Mouse (Mus musculus) hindbrain, embryonic 14.5 days (tissue): ENCODE measurements at regions not wholly inside any gene's neighbourhood (a gene's known extent, or its start where the extent isn't known, plus 50 kb on each side); places are given as distances from the start of the nearest gene placed in this dataset.

ENCODE experiments used
- ATAC-seq: fragments of 200-750 bp; cut with Nextera tagmentation; 2 replicates; pipeline ENCODE4 v1.8.0; 2017; ENCODE audit warnings: moderate number of reproducible peaks, mild to moderate bottlenecking, moderate TSS enrichment, moderate library complexity; ENCODE audit not compliant: low FRiP score
- DNase-seq: peaks from one replicate; pipeline ENCODE4 v3.0.0-alpha.2; 2015; ENCODE audit warnings: low spot score
- H3K27ac ChIP-seq: fragments of 300-500 bp; sonication (generic); 2 replicates; pipeline ENCODE4 v1.5.1; 2014; ENCODE audit warnings: mild to moderate bottlenecking, moderate library complexity
- H3K27me3 ChIP-seq: fragments of 300-500 bp; sonication (generic); 2 replicates; pipeline ENCODE4 v1.6.1; 2014; ENCODE audit warnings: mild to moderate bottlenecking, low read length, mixed read lengths; ENCODE audit not compliant: control insufficient read depth, insufficient read depth
- H3K36me3 ChIP-seq: fragments of 300-500 bp; sonication (generic); replicated peaks from 2 replicates; pipeline ENCODE4 v1.6.1; 2014; ENCODE audit not compliant: control insufficient read depth, insufficient read depth
- H3K4me1 ChIP-seq: fragments of 300-500 bp; sonication (generic); replicated peaks from 2 replicates; pipeline ENCODE4 v1.6.1; 2014; ENCODE audit warnings: antibody characterized with exemption, low read length, mixed read lengths; ENCODE audit not compliant: control insufficient read depth, insufficient read depth
- H3K4me2 ChIP-seq: fragments of 300-500 bp; sonication (generic); replicated peaks from 2 replicates; pipeline ENCODE4 v1.6.1; 2014; ENCODE audit warnings: mild to moderate bottlenecking, moderate library complexity
- H3K4me3 ChIP-seq: fragments of 300-500 bp; sonication (generic); replicated peaks from 2 replicates; pipeline ENCODE4 v1.5.1; 2014; ENCODE audit warnings: mild to moderate bottlenecking, low read length
- H3K9ac ChIP-seq: fragments of 300-500 bp; sonication (generic); 2 replicates; pipeline ENCODE4 v1.6.1; 2014
- H3K9me3 ChIP-seq: fragments of 300-500 bp; sonication (generic); 2 replicates; pipeline ENCODE4 v1.6.1; 2016; ENCODE audit warnings: low read length; ENCODE audit not compliant: control insufficient read depth
- WGBS: fragments of 180-500 bp; shearing (Covaris S2); extraction: QIAGEN DNeasy Blood & Tissue Kit; methylation state at CpG from one replicate; pipeline ENCODE4 v1.1.7; 2014; 5-methylcytosine and 5-hydroxymethylcytosine counted together

DNA sequence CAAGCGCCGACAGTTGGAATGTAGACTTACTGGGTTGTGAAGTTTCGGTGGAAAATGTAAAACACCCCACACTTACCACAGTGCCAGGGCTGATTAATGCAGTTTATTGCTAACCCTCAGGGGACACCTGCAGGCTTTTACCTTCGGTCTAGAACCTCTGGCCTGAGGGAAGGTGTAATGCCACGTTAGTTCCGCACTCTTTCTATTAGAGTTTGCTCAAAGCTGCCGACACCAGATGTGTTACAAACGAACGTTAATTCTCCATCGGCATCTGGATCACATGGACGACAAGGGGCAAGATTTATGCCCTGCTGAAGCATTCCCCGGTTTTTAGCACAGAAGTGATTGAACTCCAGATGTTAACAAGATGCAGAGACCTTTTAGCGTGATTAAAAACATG, 57.7 kb upstream of the Gorab start:
- no peaks in the 10 kb centered on the region for H3K36me3 ChIP-seq
- H3K27ac ChIP-seq, result no peak overlapping the region
- no peak overlapping the region for H3K9ac ChIP-seq
- H3K4me3 ChIP-seq, result no peak overlapping the region
- no peak for DNase-seq
- no peak for ATAC-seq
- WGBS, result 88% methylated on average over 13 of the region's 13 CpGs
- H3K4me2 ChIP-seq, result no peak overlapping the region
- H3K27me3 ChIP-seq, result no peaks in the 10 kb centered on the region
- no peaks in the 10 kb centered on the region for H3K9me3 ChIP-seq
- no peaks in the 10 kb centered on the region for H3K4me1 ChIP-seq

DNA sequence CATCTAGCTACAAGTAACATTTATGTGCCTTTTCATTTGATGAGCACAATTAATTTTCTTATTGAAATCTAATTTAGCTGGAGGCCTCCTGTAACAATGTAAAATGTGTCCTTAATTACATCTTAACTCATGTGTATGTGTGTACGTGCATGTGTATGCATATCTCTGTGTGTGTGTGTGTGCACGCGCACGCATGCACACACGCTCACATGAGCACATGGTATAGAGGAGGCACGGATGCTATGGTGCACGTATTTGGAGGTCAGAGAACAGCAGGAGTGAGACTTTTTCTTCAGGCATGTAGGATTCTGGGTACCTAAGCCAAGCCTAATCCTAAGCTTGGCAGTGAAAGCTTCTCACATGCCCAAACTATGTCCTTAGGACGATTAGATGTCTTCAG, 52.9 kb upstream of the Gorab start:
- Histone ChIP-seq H3K27me3 (no peaks in the 10 kb centered on the region), H3K4me3 (no peak overlapping the region), H3K4me1 (no peaks in the 10 kb centered on the region), H3K4me2 (no peak overlapping the region), H3K9me3 (no peaks in the 10 kb centered on the region), H3K36me3 (no peaks in the 10 kb centered on the region), H3K27ac (no peak overlapping the region), H3K9ac (no peak overlapping the region)
- ATAC-seq (no peak), DNase-seq (no peak)
- 87% methylated on average over 8 of the region's 8 CpGs for WGBS
